Mouse (Mus musculus): ENCODE measurements around the gene Oit1. TPM values are rescaled to one million over a fixed set of nuclear protein-coding genes. Genes with fewer than 3 reads are reported as not detected.
A peak's percentile ranks its signal among the peaks of the same experiment; 100 is the strongest.

The Oit1 gene
- polyA plus RNA-seq, 2 experiments = 0.02 TPM; not detected in 1

GRCm38 (mm10) chr14:8304082-8304481, 74.5 kb downstream of the Oit1 start:
- Histone ChIP-seq H3K4me1 (replicated peaks; ENCODE audit: control insufficient read depth in 2 of 2, insufficient read depth in 2 of 2, low read length in 1 of 2) (0 out of 4 replicates have a peak, but pooled peaks cover 0 to 1% of the 10 kb centered on the region in 2 experiments), H3K4me2 (ENCODE audit: low read depth) (no peak overlapping the region), H3K36me3 (replicated peaks; ENCODE audit: control insufficient read depth, insufficient read depth, low read depth) (no peaks in the 10 kb centered on the region), H3K9me3 (ENCODE audit: control insufficient read depth, low read length) (no peaks in the 10 kb centered on the region), H3K4me3 (ENCODE audit: insufficient read depth in 1 of 2, low read depth in 2 of 2, low read length in 2 of 2) (no peak overlapping the region), H3K9ac (replicated peaks) (no peak overlapping the region), H3K27ac (no peak overlapping the region), H3K27me3 (ENCODE audit: control insufficient read depth, insufficient read depth, low read length) (no peaks in the 10 kb centered on the region)
- TF ChIP-seq CTCF (IDR thresholded peaks at IDR 0.05; ENCODE audit: low read depth) = no peak
- no peak for TF ChIP-seq EP300 (IDR thresholded peaks at IDR 0.05; ENCODE audit: low read depth)
- ATAC-seq (ENCODE audit: insufficient read depth) (no peak), DNase-seq (ENCODE audit: low read depth in 3 of 3, low spot score in 3 of 3) (no peak)

- 25% methylated on average over 10 of the region's 10 CpGs for WGBS (ENCODE audit: insufficient replicate concordance)
- TF ChIP-seq CTCF (IDR thresholded peaks at IDR 0.05; ENCODE audit: low read depth) = no peak
- TF ChIP-seq EP300 (IDR thresholded peaks at IDR 0.05; ENCODE audit: low read depth) = no peak
- 0 out of 4 replicates have a peak, but pooled peaks cover 0 to 1% of the 10 kb centered on the region in 2 experiments for H3K4me1 ChIP-seq (replicated peaks; ENCODE audit: control insufficient read depth in 2 of 2, insufficient read depth in 2 of 2, low read length in 1 of 2)
- H3K27ac ChIP-seq = no peak overlapping the region
- no peaks in the 10 kb centered on the region for H3K27me3 ChIP-seq (ENCODE audit: control insufficient read depth, insufficient read depth, low read length)
- no peaks in the 10 kb centered on the region for H3K9me3 ChIP-seq (ENCODE audit: control insufficient read depth, low read length)
- no peak overlapping the region for H3K9ac ChIP-seq (replicated peaks)
- H3K36me3 ChIP-seq (replicated peaks; ENCODE audit: control insufficient read depth, insufficient read depth, low read depth) = no peaks in the 10 kb centered on the region
- DNase-seq (ENCODE audit: low read depth in 3 of 3, low spot score in 3 of 3) = no peak
- no peak overlapping the region for H3K4me2 ChIP-seq (ENCODE audit: low read depth)
- ATAC-seq (ENCODE audit: insufficient read depth) = no peak
- no peak overlapping the region for H3K4me3 ChIP-seq (ENCODE audit: insufficient read depth in 1 of 2, low read depth in 2 of 2, low read length in 2 of 2)
Measured at GRCm38 (mm10) chr14:8302687-8303086, 75.9 kb downstream of the Oit1 start.

GRCm38 (mm10) chr14:8300281-8300680, 78.3 kb downstream of the Oit1 start:
- no peaks in the 10 kb centered on the region for H3K9me3 ChIP-seq (ENCODE audit: control insufficient read depth, low read length)
- no peaks in the 10 kb centered on the region for H3K36me3 ChIP-seq (replicated peaks; ENCODE audit: control insufficient read depth, insufficient read depth, low read depth)
- H3K4me2 ChIP-seq (ENCODE audit: low read depth) = no peak overlapping the region
- no peaks in the 10 kb centered on the region for H3K27me3 ChIP-seq (ENCODE audit: control insufficient read depth, insufficient read depth, low read length)
- H3K4me1 ChIP-seq (replicated peaks; ENCODE audit: control insufficient read depth in 2 of 2, insufficient read depth in 2 of 2, low read length in 1 of 2) = 0 out of 4 replicates have a peak, but pooled peaks cover 0 to 1% of the 10 kb centered on the region in 2 experiments
- DNase-seq (ENCODE audit: low read depth in 3 of 3, low spot score in 3 of 3) = peak in 1 of 3 experiments; percentile 20
- no peak overlapping the region for H3K27ac ChIP-seq
- 22% methylated on average over 8 of the region's 8 CpGs for WGBS (ENCODE audit: insufficient replicate concordance)
- TF ChIP-seq EP300 (IDR thresholded peaks at IDR 0.05; ENCODE audit: low read depth) (no peak), CTCF (IDR thresholded peaks at IDR 0.05; ENCODE audit: low read depth) (peak; percentile 80)
- no peak for ATAC-seq (ENCODE audit: insufficient read depth)
- H3K9ac ChIP-seq (replicated peaks) = no peak overlapping the region
- H3K4me3 ChIP-seq (ENCODE audit: insufficient read depth in 1 of 2, low read depth in 2 of 2, low read length in 2 of 2) = no peak overlapping the region

Other genes starting within 250 kb of the Oit1 start
- gene Pdhb, start 205.7 kb downstream of the Oit1 start, polyA plus RNA-seq (2012; rRNA removed) = 49.5 and 74.9 TPM in 2 replicates
- 117 and 119 TPM in 2 replicates for gene Pdhb, start 205.7 kb downstream of the Oit1 start, polyA plus RNA-seq (2014; fragmentation: Nextera tagmentation; extraction: Ambion mirVana)
- gene Kctd6, start 164.6 kb downstream of the Oit1 start, polyA plus RNA-seq (2012; rRNA removed) = 2.6 and 3.6 TPM in 2 replicates
- gene Kctd6, start 164.6 kb downstream of the Oit1 start, polyA plus RNA-seq (2014; fragmentation: Nextera tagmentation; extraction: Ambion mirVana) = 3.4 and 6.5 TPM in 2 replicates
- 18.3 and 22.7 TPM in 2 replicates for gene Acox2, start 119.4 kb downstream of the Oit1 start, polyA plus RNA-seq (2012; rRNA removed)
- 24.3 and 25.0 TPM in 2 replicates for gene Acox2, start 119.4 kb downstream of the Oit1 start, polyA plus RNA-seq (2014; fragmentation: Nextera tagmentation; extraction: Ambion mirVana)
- 0.03 and 0.06 TPM in 2 replicates for gene Fam107a, start 60.7 kb downstream of the Oit1 start, polyA plus RNA-seq (2012; rRNA removed)
- not detected in 2 replicates for gene Fam107a, start 60.7 kb downstream of the Oit1 start, polyA plus RNA-seq (2014; fragmentation: Nextera tagmentation; extraction: Ambion mirVana)